Comparison of ENCODE assay signal across 13 mouse cellular contexts in genomic region chr11:74458400-74458799, GRCm38 (mm10).
DNase-seq lines count a peak whose midpoint lies in the region; TF ChIP-seq lines count a peak whose summit lies in the region.
"Had no signal": no experiment of that assay in that cellular context is flagged by ENCODE, and none has a peak within 500 bp of the region (broad histone marks: within the 10 kb centered on the region; RNA-seq: fewer than 3 reads in every experiment).

No protein-coding gene starts in this region.

- no peak for TF ChIP-seq CTCF in layer of hippocampus, adult 2 months (conservative IDR thresholded peaks at IDR 0.05)

- peak overlapping the region; percentile 47; the same call in 1 of the 2 replicates for H3K27ac ChIP-seq in layer of hippocampus, adult 2 months
- H3K27ac ChIP-seq: embryonic facial prominence, embryonic 12.5 days; forebrain, embryonic 15.5 days; hindbrain, embryonic 12.5 days had no signal

- DNase-seq in adrenal gland, postnatal 14 days = peak; percentile 19
- no peak for DNase-seq in adrenal gland, adult 8-10 months
- DNase-seq in heart, adult 9 months (ENCODE audit: low spot score in 2 of 2) = peak; percentile 39 to 45
- no peak for DNase-seq in heart, postnatal 4 days
- DNase-seq in layer of hippocampus, adult 2 months (ENCODE audit: low spot score in 2 of 2) = no peak
- no peak for DNase-seq in layer of hippocampus, adult 9-11 months
- no peak for DNase-seq in cerebellum, adult 11 months
- DNase-seq: cerebellum, adult 11-12 months; cerebellum, adult 9-10 months; gastrocnemius, postnatal 36 days had no signal

- H3K4me3 ChIP-seq in layer of hippocampus, adult 2 months = no peak overlapping the region
- H3K4me3 ChIP-seq: embryonic facial prominence, embryonic 12.5 days; forebrain, embryonic 15.5 days; hindbrain, embryonic 12.5 days had no signal

Comparison
In these comparisons a context has a peak if more than half of its experiments do, and no peak if none do; other contexts are left out.
1. DNase-seq: peak in adrenal gland, postnatal 14 days (single experiment) and heart, adult 9 months (2 of 2); none in adrenal gland, adult 8-10 months (single experiment), heart, postnatal 4 days (single experiment), layer of hippocampus, adult 2 months (0 of 2), layer of hippocampus, adult 9-11 months (single experiment) and cerebellum, adult 11 months (single experiment).